Mouse (Mus musculus): ENCODE results near the gene Git2.

The Git2 gene

DNA sequence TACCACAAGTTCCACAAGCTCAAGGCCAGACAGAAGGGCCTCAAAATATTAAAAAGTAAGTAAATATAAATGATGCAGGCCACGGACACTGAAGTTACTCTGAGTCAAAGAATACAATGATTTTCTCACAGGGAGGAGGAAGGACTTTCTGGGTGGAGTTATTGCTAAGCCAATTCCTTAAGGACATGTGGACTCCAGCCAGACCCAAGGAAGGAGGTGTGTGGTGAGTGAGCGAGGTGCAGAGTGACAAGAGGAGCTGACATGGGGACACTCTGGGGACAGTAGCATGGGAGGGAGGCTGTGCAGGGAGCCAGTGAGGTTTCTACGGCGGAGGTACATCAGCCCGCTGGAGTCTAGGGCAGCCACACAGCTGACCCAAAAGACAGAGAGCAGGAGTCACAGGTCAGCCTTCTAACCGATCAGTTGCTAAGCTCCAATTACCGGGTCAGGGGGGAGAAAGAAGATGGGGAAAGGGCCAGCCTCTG, 88.5 kb downstream of the Git2 start:
- DNase-seq (ENCODE audit: low read depth, low spot score): no peak

- no peak for DNase-seq (ENCODE audit: low read depth, low spot score)
Measured at GRCm38 (mm10) chr5:114685986-114686385, 89.3 kb downstream of the Git2 start.

GRCm38 (mm10) chr5:114681717-114682116, 93.6 kb downstream of the Git2 start:
- no peak for DNase-seq (ENCODE audit: low read depth, low spot score)

DNA sequence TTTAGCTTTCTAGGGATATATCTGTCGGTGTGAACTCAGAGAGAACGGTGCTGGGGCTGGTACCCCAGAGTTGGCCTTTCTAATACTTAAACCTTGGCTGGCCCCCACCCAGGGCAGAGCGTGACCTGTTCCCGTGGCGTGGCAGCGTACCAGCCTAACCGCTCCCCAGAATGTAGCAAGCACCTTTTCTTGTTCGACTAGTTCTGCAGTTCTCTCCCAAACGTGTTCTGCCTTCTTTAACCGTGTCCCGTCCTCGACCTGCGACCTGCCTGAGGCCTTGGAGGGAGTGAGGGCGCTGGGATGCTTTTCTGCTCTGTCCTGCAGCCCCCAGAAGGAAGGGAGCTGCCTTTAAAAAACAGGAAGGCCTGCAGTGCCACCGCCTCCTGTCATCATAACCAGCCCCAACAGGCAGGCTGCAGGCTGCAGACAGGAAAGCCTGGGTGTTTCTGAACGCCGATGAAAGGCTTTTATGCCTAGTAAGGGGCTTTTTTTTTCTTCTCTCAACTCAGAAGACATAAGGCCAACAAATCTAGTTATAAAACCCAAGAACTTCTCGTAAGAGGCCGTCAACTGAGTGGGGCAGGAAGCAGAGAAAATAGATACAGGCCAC, 94.5 kb downstream of the Git2 start:
- DNase-seq (ENCODE audit: low read depth, low spot score): no peak

- no peak for DNase-seq (ENCODE audit: low read depth, low spot score)
Measured at GRCm38 (mm10) chr5:114679841-114680591, 95.3 kb downstream of the Git2 start.
